Mouse (Mus musculus): Measurements from ENCODE around the gene Gm2004.
"Not testable (repeated sequence)": the region's sequence is repeated elsewhere in the genome, so short reads cannot be mapped to it uniquely, and the experiment has no call there.

The Gm2004 gene

DNA sequence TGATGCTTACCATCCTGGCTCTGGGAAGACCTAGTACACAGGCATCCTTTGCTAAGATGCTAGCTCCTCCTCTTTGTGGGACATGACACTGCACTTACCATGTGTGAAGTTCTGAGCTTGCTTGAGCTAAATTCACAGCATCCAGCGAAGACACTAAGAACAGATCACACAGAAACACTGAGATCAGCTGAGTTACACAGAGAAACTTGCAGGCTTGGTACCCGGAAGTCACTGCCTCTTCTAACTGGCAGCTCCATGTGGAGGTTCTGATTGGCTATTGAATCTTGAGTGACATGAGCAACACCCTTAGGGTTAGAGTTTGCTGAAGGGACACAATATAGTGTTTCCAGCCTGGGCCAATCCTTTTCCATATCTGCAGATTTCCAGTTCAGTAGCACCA lies at the start of gene Gm2004:
Gm2004 (minus strand) TSS at position 101 of the 400 bp plus-strand sequence.
- DNase-seq (ENCODE audit: extremely low read depth, insufficient read length, low spot score): not testable (repeated sequence)
